Mouse (Mus musculus): ENCODE results near the gene Chrnb1.

Chrnb1 gene

DNA sequence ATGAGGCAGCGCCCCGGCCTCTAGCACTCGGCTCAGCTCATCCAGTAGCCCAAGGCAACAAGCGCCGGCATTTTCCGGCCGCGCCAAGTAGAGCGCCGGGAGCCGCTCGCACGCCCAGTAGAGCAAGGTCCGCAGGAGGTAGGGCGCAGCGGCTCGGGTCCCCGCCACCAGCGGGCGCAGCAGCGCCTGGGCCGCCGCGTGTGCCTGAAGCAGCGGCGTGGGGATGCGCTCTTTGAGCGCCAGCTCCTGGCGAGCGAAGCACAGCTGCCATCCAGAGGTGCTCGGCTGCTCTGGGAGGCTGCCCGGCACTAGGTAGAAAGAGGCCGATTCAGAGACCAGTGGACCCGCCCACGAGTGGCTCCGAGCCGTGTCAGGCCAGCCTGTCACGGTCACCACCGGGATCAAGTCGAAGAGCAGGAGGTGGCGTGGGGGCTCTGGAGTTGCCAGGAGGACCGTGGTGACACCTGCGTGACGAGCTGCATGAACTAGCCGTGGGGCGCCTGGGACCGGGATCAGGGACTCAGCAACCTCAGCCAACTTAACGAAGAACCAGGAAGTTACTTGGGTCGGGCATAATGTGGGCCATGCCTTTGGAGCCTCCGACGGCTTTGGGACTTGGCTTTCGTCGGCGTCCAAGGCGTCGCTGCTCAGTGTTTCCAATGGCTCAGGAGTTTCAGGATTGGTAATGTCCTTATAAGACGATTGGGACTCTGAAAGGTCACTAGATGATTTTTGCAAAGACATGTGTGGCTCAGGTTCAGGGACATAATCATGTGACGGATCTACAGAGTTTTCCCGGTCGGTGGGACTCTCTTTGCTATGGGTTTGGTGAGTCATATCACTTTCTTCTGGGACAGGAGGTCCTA, 8.3 kb upstream of the Chrnb1 start:
- DNase-seq: peak; percentile 85

- no peak for DNase-seq
Observed at GRCm38 (mm10) chr11:69803328-69803727, 7.6 kb upstream of the Chrnb1 start.

GRCm38 (mm10) chr11:69802648-69803105, 6.9 kb upstream of the Chrnb1 start:
- peak; percentile 93 for DNase-seq

DNA sequence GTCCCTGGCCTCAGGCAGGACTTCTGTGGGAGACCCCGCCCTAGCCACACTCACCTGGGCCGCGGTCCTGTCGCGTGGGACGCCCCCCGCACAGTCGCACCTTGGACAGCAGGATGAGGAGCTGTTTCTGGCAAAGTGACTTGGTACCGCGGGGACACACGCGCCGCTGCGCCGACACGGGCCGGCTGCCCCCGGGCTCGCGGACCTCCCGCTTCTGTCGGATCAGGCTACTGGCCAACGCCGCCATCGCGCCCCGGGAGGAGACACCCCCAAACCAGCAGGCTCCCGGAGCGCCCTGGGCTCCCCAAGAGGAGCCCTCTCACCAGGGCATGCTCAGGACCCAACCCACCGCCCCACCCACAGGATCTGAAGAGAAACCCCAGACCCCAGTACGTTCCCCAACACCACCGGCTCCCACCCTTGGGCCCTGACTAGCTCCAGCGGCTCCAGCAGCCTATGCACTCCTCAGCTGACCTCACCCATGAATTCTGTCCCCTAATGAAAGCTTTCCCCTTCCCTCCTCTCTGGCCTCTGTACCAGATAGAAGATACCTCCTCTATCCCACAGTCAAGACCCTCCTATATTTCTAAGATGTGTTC, 5.7 kb upstream of the Chrnb1 start, which contains the start of gene Fgf11:
Fgf11 (minus strand) TSS at position 479 of the 599 bp plus-strand sequence.
- DNase-seq: no peak

GRCm38 (mm10) chr11:69800392-69801197, 4.9 kb upstream of the Chrnb1 start:
- peak; percentile 77 for DNase-seq

DNA sequence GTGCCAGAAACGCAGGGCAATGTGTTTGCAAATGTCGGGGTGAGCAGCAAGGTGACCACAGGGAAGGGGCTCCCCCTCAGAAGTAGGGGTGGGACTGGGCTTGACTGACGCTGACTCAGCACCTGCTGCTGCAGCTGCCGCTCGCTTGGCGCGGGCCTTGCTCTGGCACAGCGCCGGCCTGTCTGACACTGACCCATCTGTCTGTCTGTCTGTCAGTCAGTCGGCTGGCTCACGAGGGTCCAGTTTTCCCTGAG, 4.3 kb upstream of the Chrnb1 start:
- peak; percentile 40 for DNase-seq

GRCm38 (mm10) chr11:69799394-69800137, 3.8 kb upstream of the Chrnb1 start:
- DNase-seq: peak; percentile 45

DNA sequence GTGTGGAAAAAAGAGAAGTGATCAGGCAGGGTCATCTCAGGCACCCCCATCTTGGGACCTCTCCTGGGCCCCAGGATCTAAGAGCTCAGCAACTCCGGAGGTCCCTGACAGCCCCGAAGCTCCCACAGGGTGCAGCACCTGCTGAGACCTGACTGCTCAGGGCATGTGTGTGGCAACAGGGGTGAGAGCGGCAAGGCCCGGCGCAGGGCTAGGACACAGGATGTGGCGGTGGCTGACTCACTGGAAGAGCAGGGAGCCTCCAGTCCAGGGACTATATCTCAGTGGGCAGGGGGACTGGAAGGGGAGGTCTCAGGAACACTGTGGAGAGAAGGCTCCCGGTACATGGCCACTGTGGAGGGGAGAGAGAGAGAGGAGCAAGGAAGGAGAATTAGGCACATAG, 2.2 kb upstream of the Chrnb1 start:
- no peak for DNase-seq

GRCm38 (mm10) chr11:69795983-69796435, 266 bp upstream of the Chrnb1 start:
- DNase-seq: no peak

DNA sequence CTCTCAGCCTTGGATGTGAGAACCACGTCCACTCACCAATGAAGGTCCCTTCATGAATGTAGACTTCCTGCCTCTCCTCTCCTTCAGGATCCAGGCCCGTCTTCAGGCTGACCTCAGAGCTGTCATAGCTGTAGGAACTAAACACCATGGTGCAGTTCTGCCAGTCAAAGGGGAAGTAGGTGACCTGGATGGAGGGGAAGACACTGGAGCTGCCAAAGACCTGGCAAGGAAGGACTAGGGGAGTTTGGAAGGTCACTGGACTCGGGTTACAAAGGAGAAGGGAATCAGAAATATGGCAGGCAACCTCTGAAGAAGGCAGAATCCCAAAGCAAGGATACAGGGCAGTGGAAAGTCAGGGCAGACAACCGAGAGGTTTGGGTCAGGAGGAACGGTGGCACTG, 2.3 kb downstream of the Chrnb1 start:
- no peak for DNase-seq

DNA sequence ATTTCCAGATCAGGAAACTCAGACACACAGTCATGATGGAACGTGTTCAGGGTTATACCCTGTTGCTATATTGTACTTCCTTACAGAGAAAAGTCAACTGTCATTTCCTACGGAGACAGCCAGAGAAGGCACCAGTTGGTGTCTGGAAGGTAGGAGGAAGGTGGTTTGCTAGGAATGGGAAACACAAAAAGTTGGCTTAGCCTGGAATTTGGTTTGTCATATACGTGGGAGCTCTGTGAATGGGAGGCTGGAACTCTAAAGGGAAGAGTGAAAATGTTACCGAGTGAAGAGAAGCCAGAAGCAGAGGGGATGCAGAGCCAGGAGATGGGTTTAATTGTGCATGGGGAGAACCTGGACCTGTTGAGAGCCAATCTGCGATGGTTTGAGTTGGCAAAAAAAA, 4.3 kb downstream of the Chrnb1 start:
- no peak for DNase-seq

GRCm38 (mm10) chr11:69789431-69789830, 6.3 kb downstream of the Chrnb1 start:
- no peak for DNase-seq

DNA sequence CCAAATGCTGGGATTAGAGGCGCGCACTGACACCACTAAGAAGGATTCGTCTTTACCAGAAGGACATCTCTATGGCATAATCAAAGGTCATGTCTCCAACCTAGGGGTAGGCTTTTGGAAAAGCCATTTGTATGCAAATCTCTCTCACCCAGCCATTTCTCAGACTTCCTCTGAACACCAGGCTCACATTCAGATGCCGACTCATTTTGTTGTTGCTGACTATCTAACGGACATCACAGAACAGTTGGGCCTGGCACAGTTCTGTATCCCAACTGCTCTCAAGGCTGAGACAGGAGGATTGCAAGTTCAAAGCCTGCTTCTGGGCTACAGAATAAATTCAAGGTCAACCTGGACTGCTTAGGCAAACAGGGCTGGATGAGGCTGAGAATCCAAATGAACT, 8.4 kb downstream of the Chrnb1 start:
- no peak for DNase-seq

DNA sequence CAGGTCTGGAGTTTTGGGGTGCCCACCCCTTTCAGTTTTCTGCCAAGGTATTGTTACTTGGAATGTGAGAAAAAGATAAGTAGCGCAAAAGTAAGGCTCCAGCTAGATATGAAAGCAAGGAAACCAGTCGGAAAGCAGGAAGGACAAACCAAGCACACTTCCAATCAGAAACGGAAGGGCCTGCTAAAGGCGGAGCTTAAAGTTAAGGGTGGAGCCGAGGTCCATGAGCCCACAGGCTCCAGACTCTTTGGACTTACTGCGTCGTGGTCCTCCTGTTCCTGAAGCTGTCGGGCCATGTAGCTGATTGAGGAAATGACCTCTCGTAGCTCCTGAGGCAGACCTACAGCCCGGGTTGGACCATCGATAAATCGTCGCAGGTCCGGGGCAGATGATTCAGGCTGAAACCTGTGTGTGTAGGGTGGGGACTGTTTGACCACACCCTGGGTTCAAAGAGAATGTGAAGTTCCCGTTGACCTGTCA, 10.9 kb downstream of the Chrnb1 start:
- peak; percentile 85 for DNase-seq

- no peak for DNase-seq
Observed at GRCm38 (mm10) chr11:69781828-69782227, 13.9 kb downstream of the Chrnb1 start.

GRCm38 (mm10) chr11:69778985-69779384, 16.8 kb downstream of the Chrnb1 start:
- DNase-seq: no peak

DNA sequence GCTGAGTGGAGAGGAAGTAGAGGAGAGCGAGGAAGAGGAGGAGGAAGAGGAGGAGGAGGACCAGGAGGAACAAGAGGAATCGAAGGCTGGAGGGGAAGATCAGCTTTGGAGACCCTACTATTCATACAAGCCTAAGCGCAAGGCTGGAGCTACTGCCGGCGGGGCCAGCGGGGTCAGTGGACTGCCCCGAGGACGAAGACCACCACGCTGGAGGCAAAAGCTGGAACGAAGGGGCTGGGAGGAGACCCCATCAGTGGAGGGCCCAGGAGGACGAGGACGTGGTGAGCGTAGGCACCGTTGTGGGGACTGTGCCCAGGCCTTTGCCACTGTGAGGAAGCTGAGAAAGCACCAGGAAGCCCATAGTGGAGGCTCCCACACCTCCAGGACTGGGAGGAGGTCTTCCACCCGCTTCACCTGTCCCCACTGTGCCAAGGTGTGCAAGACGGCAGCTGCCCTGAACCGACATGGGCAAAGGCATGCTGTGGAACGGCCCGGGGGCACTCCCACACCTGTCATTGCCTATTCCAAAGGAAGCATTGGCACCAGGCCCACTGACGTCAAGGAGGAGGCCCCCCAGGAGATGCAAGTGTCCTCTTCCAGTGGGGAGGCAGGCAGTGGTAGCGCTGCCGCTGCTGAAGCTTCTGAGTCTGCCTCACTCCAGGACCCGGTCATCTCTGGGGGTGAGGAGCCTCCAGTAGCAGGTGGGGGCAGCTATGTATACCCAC, 17.3 kb downstream of the Chrnb1 start:
- DNase-seq: no peak

DNA sequence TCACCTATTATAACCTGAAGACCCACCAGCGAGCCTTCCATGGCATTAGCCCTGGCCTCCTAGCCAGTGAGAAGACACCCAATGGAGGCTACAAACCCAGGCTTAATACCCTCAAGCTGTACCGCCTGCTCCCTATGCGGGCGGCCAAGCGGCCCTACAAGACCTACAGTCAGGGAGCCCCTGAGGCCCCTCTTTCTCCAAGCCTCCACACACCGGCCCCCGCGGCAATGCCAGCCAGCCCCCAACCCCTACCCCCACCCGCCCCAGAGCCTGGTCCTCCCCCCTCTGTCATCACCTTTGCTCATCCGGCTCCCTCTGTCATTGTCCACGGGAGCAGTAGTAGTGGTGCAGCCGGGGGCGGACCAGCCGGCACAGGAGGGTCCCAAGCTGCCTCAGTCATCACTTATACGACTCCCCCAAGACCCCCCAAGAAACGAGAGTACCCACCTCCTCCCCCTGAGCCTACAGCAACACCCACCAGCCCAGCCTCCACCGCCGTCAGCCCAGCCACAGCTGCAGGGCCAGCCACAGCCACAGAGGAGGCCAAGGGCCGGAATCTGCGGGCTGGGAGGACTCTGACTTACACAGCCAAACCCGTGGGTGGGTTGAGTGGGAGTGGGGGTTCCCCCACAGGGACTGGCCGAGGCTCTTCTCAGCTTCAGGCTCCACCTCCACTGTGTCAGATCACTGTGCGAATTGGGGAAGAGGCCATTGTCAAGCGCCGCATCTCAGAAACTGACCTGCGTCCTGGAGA, 18.1 kb downstream of the Chrnb1 start:
- DNase-seq: no peak

- no peak for DNase-seq
Observed at GRCm38 (mm10) chr11:69776488-69776887, 19.3 kb downstream of the Chrnb1 start.

- no peak for DNase-seq
Observed at GRCm38 (mm10) chr11:69775716-69776115, 20.0 kb downstream of the Chrnb1 start.

DNA sequence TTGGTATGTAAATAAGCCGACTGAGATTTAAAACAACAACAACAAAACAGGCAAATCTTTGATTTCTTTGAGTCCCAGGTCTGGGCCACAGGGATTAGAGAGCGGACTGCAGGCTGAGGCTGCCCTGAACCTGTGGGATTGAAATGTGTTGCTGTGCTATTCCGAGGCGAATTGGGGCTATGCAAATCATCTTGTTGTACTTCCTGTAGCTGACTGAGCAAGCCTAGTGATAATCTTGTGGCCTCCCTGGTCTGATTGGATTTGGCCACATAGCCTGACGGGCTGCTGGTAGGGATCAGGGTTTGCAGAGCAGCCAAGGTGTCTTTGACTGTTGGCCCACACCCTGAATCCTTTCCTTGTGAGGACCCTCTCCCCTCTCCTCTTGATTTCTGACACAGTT, 20.8 kb downstream of the Chrnb1 start:
- DNase-seq: no peak

DNA sequence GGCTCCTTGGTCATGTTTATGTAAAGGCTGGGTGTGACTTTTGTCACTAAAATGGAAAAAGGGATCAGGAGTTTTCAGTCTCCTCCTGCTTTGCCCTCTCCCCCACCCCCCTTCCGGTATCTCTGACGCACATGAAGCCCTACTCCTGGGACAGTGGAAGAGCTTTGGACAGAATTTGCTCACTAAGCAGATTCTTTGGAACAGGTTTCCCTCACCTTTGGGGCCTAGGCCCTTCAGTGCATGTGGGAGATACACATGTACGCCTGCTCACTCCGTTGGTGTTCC, 28.2 kb downstream of the Chrnb1 start:
- DNase-seq: peak; percentile 68
